Mouse (Mus musculus) kidney, postnatal 4 days (tissue): ENCODE measurements around the gene 1600014C23Rik.

ENCODE experiments used
- DNase-seq, 2 experiments: peaks; one replicate each; pipeline ENCODE4 v3.0.0; 2021; ENCODE audit warnings: mixed read lengths in 2 of 2

The 1600014C23Rik gene

DNA sequence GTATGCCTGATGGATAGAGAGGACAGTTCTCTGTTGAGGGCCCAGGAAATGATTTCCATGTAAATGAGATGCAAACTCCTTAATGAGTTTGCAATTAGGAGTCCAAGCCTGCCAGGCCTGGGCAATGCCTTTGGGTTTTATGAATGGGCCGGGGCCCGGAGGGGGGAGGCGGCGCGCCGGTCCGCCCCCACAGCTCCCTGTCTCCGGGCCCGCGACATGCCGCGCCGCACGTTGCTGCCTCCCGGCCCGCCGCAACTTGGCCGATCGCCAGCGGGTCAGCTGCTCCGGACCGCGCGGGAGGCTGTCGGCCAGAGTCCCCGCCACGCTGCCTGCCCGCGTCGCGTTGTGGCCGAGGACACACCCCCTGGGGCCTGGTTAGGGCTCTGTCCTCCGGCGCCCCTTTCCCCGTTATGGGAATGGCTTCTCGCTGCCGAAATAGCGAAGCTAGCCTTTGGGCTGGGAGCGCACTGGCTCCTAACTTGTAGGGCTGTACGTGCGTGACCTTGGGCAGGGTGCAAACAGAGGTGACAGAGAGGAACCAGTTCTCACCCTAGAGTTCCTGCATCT is at the start of gene 1600014C23Rik:
Gene 1600014C23Rik (minus strand): TSS at position 110 of the 567 bp plus-strand sequence.
- DNase-seq = peak; percentile 80 to 85

DNA sequence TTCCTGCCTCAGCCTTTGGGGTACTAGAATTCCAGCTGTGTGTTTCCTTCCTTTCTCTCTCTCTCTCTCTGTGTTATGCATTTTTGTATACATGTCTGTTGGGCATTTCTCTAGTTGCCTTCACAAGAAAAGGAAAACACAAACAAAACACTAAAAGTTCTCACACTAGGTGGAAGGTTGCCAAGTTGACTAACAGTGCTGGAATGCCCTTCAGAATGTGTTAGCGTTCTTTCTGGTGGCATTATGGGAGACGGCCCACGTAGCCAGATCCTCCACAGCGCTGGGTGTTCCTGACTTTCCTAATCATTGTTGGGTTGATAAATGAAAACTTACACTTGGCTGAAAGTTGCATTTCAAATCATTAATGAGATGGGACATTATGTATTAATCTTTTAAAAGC is 44.8 kb upstream of the 1600014C23Rik start:
- no peak for DNase-seq

DNA sequence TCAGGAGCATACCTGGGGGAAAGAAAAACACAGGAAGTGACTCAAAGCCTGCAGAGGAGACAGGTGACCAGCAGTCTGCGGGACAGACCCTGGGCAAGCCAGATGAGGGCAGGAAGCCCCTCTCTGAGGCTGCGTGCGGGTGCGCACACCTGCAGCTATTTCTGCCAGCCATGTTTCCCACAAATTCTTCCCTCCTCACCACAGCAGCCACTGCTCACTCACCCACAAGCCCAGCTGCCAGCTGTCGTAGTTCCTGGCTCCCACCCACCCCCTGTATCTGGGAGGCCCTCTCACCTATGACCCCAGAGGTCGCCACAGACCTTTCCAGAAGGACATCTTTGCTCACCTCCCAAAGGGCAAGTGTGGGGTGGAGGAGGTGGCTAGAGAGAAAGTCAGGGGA is 43.8 kb upstream of the 1600014C23Rik start:
- DNase-seq = no peak

DNA sequence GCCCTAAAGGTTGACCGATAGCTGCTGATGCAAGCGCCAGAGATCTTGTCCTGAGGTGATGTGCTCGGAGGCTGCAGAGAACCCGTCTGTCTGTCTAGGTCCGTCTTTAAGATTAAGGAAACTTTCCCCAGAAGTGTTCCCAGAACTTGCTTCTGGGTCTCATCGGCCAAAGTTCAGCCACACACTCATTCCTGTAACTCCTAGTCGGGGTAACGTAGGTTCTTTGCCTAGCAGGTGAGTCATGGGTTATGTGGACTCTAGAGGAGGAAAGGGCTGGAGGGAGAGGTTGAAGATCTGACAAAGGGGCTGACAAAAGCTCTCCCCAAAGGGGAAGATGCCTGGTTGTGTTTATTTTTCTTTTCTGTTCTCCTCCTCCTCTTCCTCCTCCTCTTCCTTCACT is 42.5 kb upstream of the 1600014C23Rik start:
- no peak for DNase-seq

DNA sequence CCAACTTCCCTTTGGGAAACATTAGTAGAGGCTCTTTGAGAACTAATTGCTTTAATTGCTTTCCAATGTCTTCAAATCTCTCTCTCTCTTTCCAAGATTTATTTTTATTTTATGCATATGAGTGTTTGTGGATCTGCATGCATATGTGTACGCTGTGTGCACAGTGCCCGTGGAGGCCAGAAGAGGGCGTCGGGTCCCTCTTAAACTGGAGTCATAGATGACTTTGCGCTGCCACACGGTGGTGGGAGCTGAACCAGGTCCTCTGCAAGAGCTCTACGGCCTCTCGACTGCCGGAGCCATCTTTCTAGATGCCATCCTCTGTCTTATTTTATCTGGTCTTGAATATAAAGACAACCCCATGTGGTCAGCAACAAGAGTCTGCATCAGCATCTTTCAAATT is 41.8 kb upstream of the 1600014C23Rik start:
- DNase-seq = peak in 1 of 2 experiments; percentile 36

DNA sequence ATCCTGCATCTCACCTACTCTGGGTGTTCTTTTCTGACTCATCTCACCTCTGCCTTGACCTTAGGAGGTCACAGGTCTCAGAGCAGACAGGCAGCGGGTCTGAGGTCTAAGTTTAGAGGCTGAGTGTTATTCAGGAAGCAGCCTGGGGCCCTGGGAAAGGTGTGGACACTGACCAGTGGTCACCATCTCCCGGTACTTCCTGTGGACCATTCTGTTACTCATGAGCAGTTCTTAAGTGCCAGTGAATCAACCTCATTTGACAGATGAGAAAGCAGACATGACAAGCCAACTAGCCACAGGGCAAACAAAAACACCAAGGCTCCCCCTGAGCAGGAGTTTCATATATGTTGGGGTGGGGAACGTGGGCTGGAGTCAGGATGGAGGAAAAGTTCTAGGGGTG is 38.9 kb upstream of the 1600014C23Rik start:
- no peak for DNase-seq

DNA sequence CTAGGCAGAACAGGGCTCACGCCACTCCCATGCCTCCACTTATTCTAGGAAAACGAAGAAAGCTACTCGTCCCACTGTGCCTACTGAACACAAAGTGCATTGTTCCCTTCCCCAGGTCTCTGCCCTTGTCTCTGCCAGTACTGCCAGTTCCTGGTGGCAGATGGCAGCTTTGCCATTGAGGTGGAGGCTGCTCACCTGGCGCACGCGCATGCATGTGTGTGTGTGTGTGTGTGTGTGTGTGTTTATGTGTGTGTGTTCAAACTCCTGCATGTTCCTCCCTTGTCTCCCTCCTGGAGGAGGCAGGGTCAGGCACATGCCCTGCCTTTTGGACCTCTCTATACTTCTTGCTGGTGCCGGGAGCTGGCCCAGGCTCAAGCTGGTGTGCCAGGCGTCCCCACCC is 38.5 kb upstream of the 1600014C23Rik start:
- no peak for DNase-seq

DNA sequence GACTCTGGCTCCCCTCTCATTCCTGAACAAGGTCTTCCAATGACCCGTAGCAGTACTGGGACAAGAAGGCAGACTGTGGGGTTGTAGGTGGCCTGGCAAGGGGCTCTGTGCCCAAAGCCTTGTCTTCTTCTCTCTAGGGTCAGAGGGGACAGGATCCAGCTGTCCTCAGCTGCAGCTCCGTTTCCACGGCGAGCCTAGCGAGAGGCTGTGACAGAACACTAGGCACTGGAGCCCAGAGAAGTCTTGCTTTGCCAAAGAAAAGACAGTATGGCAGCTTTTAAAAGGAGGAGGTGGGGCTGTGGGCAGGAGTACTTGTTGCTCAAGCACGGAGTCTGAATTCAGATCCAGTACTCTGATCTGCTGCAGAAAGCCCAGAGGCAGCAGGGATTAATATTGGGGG is 36.8 kb upstream of the 1600014C23Rik start:
- peak; percentile 61 to 65 for DNase-seq

DNA sequence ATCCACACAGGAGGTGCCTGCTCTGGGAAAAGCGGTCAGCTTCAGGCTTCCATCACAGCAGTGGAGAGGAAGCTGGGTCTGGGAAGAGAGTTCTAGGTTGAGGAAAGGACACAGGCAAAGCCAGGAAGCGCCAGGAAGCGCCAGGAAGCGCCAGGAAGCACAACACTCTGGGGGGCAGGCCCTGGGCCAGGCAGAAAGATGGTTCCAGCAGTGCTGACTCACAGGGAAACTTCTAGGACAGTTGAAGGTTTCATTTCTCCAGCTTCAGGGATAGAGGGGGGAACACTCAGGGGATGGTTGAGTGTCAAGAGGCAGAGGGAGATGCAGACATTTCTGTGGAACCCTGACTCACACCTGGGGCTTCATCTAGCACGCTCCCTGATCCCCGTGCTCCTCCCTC is 36.2 kb upstream of the 1600014C23Rik start:
- DNase-seq = peak in 1 of 2 experiments; percentile 52

DNA sequence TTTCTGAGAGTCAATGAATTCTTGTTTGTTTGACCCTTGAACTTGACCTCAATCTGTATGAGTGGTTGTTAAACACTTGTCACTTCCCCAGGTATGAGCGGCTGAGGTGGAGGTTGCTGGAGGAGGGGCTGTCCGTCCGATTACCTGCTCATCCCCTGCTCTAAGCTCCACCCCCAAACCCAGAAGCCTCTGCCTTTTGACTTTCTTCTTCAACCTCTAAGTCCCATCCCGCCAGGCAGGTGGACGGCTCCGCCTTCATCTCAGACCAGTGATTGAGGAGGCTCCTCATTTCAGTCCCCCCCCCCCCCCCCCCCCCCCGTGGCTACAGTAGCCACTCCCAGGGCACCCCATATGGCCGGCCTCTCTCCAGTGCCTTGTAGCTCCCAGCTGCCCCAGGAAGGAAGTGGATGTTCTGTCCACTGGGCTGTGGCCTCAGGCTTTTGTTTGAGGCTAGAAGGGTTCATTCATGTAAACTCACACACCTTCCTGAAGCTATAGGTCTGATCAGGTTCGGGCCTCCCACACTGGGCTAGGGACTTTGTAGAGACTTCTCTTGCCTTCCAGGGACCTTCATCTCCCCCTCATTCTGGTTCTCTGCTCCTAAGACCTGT is 34.0 kb upstream of the 1600014C23Rik start:
- no peak for DNase-seq

DNA sequence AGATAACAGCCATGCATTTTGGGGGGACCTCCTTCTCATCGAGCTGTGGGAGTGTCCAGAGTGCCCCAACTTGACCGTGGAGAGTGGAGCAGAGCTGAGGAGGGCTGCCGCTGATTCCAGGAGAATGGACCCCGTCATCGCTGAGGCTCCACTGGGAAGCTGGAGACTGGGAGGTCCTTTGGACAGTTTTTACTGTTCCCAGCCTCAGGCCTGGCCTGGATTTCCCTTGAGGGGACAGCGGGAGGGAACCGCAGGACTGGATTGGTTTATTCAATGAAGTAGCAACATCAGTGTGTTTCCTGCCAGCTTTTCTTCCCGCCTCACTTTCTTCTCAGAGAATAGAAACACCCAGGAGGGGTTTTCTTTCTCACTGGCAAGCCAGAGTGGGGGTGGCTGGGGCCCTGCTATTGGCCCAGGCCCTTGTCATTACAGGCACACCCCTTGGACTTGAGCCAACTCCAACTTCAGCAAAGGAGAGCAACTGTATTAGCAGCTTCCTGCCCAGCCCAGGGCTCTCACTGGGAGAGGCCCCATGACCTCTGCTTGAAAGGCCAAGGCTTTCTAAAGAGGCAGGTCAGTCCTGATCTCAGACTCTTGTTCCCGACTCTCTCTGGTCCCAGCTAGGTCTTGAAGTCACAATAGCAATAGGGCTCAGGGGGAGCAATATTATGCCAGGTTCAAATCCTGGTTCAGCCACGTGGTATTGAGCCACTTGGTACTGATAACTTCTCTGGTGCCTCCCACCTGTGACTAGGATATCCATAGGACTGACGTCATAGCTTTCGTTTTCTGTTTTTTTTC is 33.3 kb upstream of the 1600014C23Rik start:
- peak; percentile 88 to 93 for DNase-seq

DNA sequence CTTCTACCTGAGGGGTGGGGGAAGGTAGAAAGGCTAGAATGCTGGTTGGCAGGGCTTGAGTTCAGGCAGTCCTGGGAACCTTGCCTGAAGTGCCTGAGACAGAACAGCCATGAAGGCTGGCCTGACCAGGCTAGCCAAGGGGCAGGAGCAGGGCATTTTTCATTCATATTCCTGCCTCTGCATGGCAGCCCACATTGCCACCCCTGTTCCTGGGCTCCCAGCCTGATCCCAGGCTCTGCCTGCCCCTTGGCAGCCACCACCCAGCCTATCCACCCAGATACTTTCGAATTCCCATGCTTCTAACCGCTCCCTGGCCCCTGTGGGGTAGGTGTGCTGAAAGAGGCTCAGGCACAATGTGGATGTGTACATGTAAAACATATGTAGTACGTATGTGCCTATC is 32.3 kb upstream of the 1600014C23Rik start:
- no peak for DNase-seq

DNA sequence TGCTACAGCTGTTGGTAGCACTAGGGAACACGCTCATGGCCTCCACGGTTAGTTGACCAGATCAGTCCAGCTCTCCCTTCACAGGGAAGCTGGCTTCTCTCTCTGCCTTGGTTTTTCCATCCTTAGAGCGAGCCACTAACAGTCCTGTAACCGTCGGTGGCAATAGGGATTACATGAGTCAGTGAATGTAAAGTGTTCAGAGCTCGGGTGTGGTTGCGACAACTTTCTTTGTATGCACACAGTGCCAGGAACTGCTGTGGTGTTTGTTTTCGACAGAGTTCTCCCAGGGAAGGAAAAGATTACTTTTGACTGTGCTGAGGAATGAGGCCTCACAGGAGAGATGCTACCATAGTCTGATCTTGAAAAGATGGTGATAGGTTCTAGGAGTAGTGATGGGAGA is 29.5 kb upstream of the 1600014C23Rik start:
- DNase-seq = no peak

DNA sequence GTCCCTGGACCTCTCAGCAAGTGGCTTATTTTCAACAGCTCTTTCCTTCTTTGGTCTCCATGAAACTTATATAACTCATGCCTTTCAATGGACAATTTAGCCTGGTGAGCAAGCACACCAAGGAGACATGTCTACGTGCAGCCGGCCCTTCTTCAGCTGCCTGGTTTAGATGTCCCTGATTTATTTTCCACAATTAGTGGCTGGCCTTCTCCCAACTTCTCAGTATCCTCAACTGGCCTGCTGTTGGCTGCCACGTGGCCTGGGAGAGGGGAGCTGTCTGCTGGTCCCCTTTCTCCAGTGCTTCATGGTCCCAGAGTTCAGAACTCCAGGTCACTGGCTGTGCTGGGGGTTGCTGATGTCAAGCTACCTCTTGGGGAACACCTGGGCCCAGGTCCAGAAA is 28.3 kb upstream of the 1600014C23Rik start:
- DNase-seq = peak in 1 of 2 experiments; percentile 24

DNA sequence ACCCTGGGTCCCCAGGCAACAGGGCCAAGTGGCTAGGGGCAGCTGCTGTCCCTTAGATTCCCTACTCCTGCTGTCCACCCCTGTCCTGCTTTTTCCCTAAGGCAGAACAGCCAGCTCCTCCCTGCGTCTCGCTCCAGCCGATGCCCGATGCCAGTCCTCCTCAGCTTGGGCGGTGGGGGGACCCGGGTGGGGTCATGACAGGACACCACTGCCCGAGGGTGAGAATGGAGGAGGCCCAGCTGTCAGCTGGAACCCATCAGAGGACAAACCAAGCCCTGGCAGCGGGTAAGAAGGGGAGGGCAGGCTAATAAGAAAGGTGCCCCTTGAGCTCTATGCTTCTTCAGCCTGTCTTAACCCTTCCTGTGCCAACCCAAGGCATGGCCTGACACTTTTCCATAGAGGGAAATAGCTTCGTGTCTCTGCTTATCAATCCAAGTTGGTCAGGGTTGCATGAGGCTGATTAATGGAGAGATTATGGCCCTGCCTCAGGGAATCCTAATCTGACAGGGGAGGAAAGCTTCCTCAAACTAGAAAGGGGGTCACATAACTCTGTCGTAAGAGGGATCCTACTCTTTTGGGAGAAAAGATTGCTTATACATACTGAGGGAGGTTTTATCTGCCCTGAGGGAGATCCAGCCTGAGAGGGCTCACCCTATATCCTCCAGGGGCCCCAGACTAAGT is 27.5 kb upstream of the 1600014C23Rik start:
- peak; percentile 39 to 63 for DNase-seq

DNA sequence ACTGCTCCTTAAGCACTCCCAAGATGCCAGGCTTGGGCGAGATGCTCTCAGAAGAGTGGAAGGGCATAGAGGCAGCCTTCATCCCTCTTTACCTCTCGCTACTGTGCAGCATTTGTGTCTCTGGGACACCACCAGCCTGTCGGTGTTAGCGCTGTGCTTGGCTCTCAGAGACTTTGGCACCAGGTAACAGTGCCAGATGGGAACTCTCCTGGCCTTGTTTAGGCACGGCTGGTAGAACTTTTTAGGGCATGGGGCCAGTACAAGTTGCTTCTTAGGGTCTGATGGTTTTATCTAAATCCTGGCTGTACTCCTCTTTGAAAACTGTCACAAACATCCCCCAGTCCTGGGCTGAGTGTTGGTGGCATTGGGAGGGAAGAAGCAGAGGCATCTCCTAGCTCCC is 26.1 kb upstream of the 1600014C23Rik start:
- no peak for DNase-seq

DNA sequence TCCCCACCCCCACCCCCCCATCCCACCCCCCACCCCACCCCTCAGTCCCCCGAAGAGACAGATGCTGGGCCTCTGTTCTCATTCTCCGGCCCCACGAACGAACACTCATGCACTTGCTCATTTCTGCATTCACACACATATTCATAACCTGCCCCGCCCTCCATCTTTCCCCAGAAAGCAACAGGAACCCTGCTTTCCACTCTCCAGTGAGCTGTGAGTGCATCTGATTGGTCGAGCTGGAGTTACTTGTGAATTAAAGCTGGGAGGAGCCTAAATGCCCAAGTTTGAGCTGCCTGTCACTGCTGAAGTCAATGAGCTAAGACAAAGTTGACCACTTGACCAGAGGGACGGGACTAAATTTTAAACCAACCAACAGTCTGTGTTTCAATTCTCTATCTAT is 25.2 kb upstream of the 1600014C23Rik start:
- no peak for DNase-seq

DNA sequence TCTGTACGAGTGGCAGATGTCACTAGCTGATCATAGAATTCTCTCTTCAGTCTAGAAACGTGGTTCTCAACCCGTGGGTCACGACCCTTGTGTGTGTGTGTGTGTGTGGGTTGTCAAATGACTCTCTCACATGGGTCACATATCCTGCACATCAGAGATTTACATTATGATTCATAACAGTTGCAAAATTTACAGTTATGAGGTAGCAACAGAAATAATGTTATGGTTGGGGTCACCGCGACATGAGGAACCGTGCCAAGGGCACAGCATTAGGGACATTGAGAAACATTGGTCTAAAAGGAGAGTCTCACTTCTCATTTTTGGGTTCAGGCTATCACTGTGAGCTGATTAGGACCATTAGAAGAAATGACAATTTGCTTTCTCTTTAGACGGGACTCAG is 24.3 kb upstream of the 1600014C23Rik start:
- no peak for DNase-seq

DNA sequence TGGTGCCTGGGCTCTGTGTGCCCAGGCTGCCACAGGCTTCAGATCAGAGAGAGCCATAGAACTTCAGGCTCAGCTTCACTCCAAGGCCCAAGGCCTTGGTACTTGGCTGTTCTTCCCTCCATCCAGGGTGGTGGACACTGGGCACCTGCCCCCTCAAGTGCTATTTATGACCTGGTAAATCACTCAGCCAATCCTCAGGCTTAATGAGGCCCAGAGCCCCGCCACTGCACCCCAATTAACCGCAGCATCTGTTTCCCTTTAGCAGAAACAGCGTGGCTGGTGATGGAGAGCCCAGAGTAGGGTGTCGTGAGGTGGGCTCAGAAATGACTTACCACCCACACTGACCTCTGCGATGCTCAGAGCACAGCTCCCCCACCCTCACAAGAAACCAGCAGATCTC is 23.2 kb upstream of the 1600014C23Rik start:
- DNase-seq = no peak

DNA sequence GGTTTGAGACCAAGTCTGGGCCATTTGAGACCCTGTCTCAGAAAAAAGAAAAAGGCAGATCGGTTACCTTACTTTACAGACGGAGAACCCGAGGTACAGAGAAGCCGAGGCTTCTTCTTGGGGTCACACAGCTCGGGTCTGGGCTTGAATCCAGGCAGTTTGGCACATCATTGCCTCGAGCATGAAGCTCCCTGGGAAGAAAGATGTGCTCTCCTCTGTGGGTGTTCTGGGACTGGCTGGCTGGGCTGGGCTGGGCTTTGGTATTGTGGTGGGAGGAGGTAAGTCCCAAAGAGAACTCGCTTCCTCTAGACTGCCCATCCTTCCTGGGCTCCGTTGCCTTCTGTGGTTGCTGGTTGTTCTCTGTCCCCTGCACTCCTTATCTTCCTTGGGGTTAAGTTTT is 22.7 kb upstream of the 1600014C23Rik start:
- DNase-seq = no peak

DNA sequence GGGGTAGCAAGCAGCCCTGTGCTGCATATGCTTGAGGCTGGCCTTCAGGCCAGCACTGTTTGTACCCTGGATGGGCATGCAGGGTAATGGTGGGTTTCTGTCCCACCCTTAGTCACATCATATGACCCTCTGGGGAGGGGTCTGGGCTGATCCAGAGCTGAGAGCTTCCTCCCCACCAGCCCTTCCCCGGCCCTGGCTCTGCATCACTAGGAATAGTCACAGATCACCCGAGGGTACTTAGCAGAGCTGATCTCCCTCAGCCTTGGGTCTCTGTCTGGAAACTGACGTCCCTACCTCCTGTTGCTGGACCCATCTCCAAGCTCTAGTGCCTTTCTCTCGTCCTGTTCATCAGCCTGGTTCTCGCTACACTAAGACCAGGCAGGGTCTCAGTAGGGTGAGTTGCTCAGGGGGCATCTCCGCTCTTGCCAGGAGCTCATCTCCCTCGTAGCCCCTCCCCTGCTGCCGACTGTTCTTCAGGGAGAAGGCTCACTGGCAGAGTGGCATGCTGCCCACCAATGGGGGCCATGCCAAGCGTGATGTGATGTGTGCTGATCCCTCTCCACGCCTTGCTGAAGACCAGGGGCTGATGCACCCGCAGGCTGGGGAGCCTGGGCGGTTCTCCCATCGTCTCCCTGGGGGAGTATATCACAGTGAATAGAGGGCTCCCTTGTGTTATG is 20.7 kb upstream of the 1600014C23Rik start:
- DNase-seq = no peak

DNA sequence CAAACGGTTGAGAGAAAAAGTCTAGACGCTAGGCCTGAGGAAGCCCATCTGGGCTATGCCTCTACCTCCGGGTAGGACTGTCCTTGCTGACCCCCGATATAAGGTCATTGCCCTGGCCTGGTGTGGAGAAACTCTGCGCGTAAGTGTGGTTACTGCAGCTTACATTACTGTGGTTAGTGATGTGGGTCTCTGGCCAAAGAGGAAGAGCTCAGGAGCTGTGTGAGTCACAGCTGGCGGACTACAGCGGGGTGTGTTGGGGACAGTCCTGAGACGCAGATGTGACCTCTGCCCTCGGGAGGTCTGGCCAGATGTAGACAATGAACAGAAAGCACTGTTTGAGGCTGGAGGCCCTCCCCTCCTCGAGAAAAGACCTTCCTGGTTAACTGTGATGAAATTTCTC is 19.0 kb upstream of the 1600014C23Rik start:
- peak; percentile 56 to 67 for DNase-seq

DNA sequence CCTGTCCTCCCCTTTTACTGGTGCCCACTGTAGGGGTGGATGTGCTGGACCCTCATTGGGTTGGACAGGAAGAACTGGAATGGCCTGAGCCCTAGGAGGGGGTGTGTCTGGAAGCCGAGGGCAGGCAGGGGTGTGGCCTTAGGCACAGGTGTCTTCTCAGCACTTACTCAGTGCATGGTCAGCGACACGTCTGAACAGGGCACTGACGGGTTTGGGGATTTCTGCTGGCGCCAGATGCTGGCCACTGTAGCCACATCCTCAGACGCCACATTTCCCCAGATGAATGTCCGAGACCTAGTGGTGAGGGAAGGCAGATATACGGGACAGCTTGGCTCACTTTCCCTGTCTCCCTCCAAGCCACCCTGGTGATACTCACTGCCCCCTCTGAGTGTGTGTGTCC is 18.4 kb upstream of the 1600014C23Rik start:
- DNase-seq = no peak
